8 mouse cellular contexts compared by ENCODE assay signal in the genomic region with DNA sequence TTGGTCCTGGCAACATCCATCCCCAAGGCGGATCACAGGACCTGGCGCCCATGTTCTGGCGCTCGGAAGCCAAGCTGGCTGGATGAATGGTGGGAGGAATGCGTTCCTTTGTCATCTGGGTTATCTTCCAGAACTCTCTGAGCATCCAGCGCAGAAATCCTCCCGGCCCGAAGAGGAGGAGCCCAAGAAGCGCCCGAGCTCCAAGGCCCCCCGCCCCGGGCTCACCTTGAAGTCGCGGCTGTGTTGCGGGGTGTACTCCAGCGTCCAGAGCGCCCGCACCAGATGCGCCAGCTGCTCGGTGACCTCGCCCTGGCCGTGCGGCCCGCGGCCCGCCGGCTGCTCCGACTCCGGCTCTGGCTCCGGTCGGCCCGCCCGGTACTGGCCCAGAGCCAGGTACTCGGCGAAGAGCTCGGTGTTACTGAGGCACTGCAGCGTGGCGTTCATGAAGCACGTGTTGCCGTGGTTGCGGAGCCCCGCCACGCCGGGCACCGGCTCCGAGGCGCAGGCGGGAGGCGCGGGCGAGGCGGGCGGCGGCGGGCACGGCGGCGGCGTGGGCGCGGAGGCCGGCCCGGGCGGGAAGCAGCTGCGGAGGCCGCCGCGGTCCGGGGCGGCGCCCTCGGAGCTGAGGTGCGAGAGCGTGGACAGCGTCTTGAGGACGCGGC. TPM values are rescaled to one million over a fixed set of nuclear protein-coding genes. Genes with fewer than 3 reads are reported as not detected.
DNase-seq lines count a peak whose midpoint lies in the region; ATAC-seq and TF ChIP-seq lines count a peak whose summit lies in the region.

No protein-coding gene starts in this region.

- peak; percentile 29 for DNase-seq in c-Kit-negative CD71-positive TER-119-positive erythroid progenitor cells, embryonic 14.5 days (ENCODE audit: low read depth, low spot score)
- DNase-seq in forebrain, embryonic 10.5 days (ENCODE audit: extremely low spot score, low spot score): peak; percentile 47
- DNase-seq in heart, postnatal 0 days (ENCODE audit: low spot score): no peak
- peak; percentile 69 to 82 for DNase-seq in kidney, postnatal 36 days
- DNase-seq in lung, embryonic 14.5 days: peak; percentile 55
- peak; percentile 9 to 16 for DNase-seq in thymus, postnatal 10 days (ENCODE audit: low spot score in 2 of 2)

- H3K27me3 ChIP-seq in ES-Bruce4 (ENCODE audit: control insufficient read depth, insufficient read depth, low read length, poor library complexity, severe bottlenecking): no peaks in the 10 kb centered on the region
- H3K27me3 ChIP-seq in forebrain, embryonic 10.5 days (ENCODE audit: poor library complexity, severe bottlenecking): no peaks in the 10 kb centered on the region
- peaks cover 9% of the 10 kb centered on the region for H3K27me3 ChIP-seq in heart, postnatal 0 days (ENCODE audit: control insufficient read depth, insufficient read depth, low read length)
- no peaks in the 10 kb centered on the region; the same call in 1 of the 2 replicates for H3K27me3 ChIP-seq in lung, embryonic 14.5 days (ENCODE audit: insufficient read depth, low read length)

- H3K4me1 ChIP-seq in ES-Bruce4 (ENCODE audit: control insufficient read depth, insufficient read depth, low read length): peaks cover 2% of the 10 kb centered on the region
- peaks cover 45% of the 10 kb centered on the region for H3K4me1 ChIP-seq in forebrain, embryonic 10.5 days
- H3K4me1 ChIP-seq in heart, postnatal 0 days (ENCODE audit: control insufficient read depth, insufficient read depth): peaks cover 23% of the 10 kb centered on the region
- H3K4me1 ChIP-seq in lung, embryonic 14.5 days (ENCODE audit: insufficient read depth): 0 out of 2 replicates have a peak, but pooled peaks cover 5% of the 10 kb centered on the region
- H3K4me1 ChIP-seq in olfactory bulb, adult 2 months (ENCODE audit: control insufficient read depth, insufficient read depth, low read length): peaks cover 4% of the 10 kb centered on the region; the same call in 1 of the 2 replicates

- H3K4me3 ChIP-seq in ES-Bruce4 (ENCODE audit: low read depth, low read length): peak overlapping the region; percentile 97
- H3K4me3 ChIP-seq in forebrain, embryonic 10.5 days: peak overlapping the region; percentile 96
- peak overlapping the region; percentile 74 for H3K4me3 ChIP-seq in heart, postnatal 0 days (ENCODE audit: low read depth, low read length)
- peak overlapping the region; percentile 80 for H3K4me3 ChIP-seq in lung, embryonic 14.5 days (ENCODE audit: low read depth, low read length)
- H3K4me3 ChIP-seq in olfactory bulb, adult 2 months (ENCODE audit: insufficient read depth, low read depth, low read length): peak overlapping the region; percentile 79

- whole genome bisulfite sequencing in forebrain, embryonic 10.5 days: under 1% methylated on average over 77 of the region's 77 CpGs
- WGBS in heart, postnatal 0 days: under 1% methylated on average over 76 of the region's 77 CpGs
- WGBS in lung, embryonic 14.5 days: under 1% methylated on average over 77 of the region's 77 CpGs
- WGBS in olfactory bulb, adult 2 months: 3% methylated on average over 77 of the region's 77 CpGs

- H3K9me3 ChIP-seq in ES-Bruce4 (replicated peaks; ENCODE audit: control insufficient read depth, insufficient read depth, low read length, poor library complexity, severe bottlenecking): no peaks in the 10 kb centered on the region
- no peaks in the 10 kb centered on the region for H3K9me3 ChIP-seq in forebrain, embryonic 10.5 days
- no peaks in the 10 kb centered on the region for H3K9me3 ChIP-seq in heart, postnatal 0 days (replicated peaks; ENCODE audit: control insufficient read depth, low read length)
- no peaks in the 10 kb centered on the region for H3K9me3 ChIP-seq in lung, embryonic 14.5 days (ENCODE audit: low read depth, low read length)

- H3K4me2 ChIP-seq in heart, postnatal 0 days (ENCODE audit: low read depth, low read length): peak overlapping the region; percentile 82
- peak overlapping the region; percentile 87 for H3K4me2 ChIP-seq in lung, embryonic 14.5 days

- H3K27ac ChIP-seq in ES-Bruce4 (ENCODE audit: insufficient read depth, low read length): no peak overlapping the region
- H3K27ac ChIP-seq in forebrain, embryonic 10.5 days: peak overlapping the region; percentile 93
- H3K27ac ChIP-seq in heart, postnatal 0 days (ENCODE audit: low read depth): peak overlapping the region; percentile 53
- H3K27ac ChIP-seq in lung, embryonic 14.5 days (ENCODE audit: low read depth): peak overlapping the region; percentile 75; the same call in 1 of the 2 replicates
- H3K27ac ChIP-seq in olfactory bulb, adult 2 months (ENCODE audit: insufficient read depth, low read depth, low read length): no peak overlapping the region

- no peak for TF ChIP-seq EP300 in ES-Bruce4 (IDR thresholded peaks at IDR 0.05; ENCODE audit: insufficient read depth, low read depth, low read length)
- no peak for TF ChIP-seq EP300 in heart, postnatal 0 days (IDR thresholded peaks at IDR 0.05; ENCODE audit: low read depth)

- TF ChIP-seq POLR2A in ES-Bruce4 (IDR thresholded peaks at IDR 0.05; ENCODE audit: insufficient read depth, low read length): no peak
- no peak for TF ChIP-seq POLR2A in olfactory bulb, adult 2 months (IDR thresholded peaks at IDR 0.05; ENCODE audit: insufficient read depth, low read depth, low read length)

- ATAC-seq in heart, postnatal 0 days (ENCODE audit: insufficient read depth, low read depth): peak; percentile 21; the same call in 1 of the 2 replicates
- peak; percentile 32 for ATAC-seq in lung, embryonic 14.5 days (ENCODE audit: insufficient read depth)

- H3K36me3 ChIP-seq in ES-Bruce4 (ENCODE audit: control insufficient read depth, insufficient read depth, low read length, poor library complexity, severe bottlenecking): peaks cover 5% of the 10 kb centered on the region; the same call in 1 of the 2 replicates
- peaks cover 20% of the 10 kb centered on the region for H3K36me3 ChIP-seq in forebrain, embryonic 10.5 days (replicated peaks)
- no peaks in the 10 kb centered on the region for H3K36me3 ChIP-seq in heart, postnatal 0 days (replicated peaks; ENCODE audit: control insufficient read depth, insufficient read depth, low read length)
- H3K36me3 ChIP-seq in lung, embryonic 14.5 days (ENCODE audit: insufficient read depth): peaks cover 4% of the 10 kb centered on the region; the same call in 1 of the 2 replicates

- no peak for TF ChIP-seq CTCF in ES-Bruce4 (IDR thresholded peaks at IDR 0.05; ENCODE audit: low read depth, low read length)
- TF ChIP-seq CTCF in heart, postnatal 0 days (IDR thresholded peaks at IDR 0.05; ENCODE audit: low read depth): no peak
- TF ChIP-seq CTCF in lung, embryonic 14.5 days (IDR thresholded peaks at IDR 0.05; ENCODE audit: low read depth): no peak
- TF ChIP-seq CTCF in olfactory bulb, adult 2 months (IDR thresholded peaks at IDR 0.05; ENCODE audit: insufficient read depth, low read depth, low read length): no peak

- peak overlapping the region; percentile 81 for H3K9ac ChIP-seq in ES-Bruce4 (ENCODE audit: low read depth, poor library complexity, severe bottlenecking)
- H3K9ac ChIP-seq in heart, postnatal 0 days (replicated peaks; ENCODE audit: low read depth, low read length): peak overlapping the region; percentile 50
- H3K9ac ChIP-seq in lung, embryonic 14.5 days: peak overlapping the region; percentile 72

RNA-seq across cellular contexts. Expression of a gene that starts 0.5 kb away (rescaled TPM):
- polyA plus RNA-seq in ES-Bruce4 (2011; ENCODE audit: insufficient read depth, insufficient read length, low read depth, missing spikeins): 20.3 and 24.0 TPM in 2 replicates
- polyA plus RNA-seq in forebrain, embryonic 10.5 days (2016; fragmentation: Nextera tagmentation; extraction: Ambion mirVana): 2.7 TPM in 2 replicates
- total RNA-seq in heart, postnatal 0 days (2014; rRNA removed; ENCODE audit: low replicate concordance): 5.6 and 18.8 TPM in 2 replicates
- 0.48 and 0.62 TPM in 2 replicates for polyA plus RNA-seq in heart, postnatal 0 days (2015; fragmentation: Nextera tagmentation; extraction: Ambion mirVana)
- polyA plus RNA-seq in lung, embryonic 14.5 days (2014; fragmentation: Nextera tagmentation; extraction: Ambion mirVana): 3.2 and 3.5 TPM in 2 replicates
- polyA plus RNA-seq in olfactory bulb, adult 2 months (2012; ENCODE audit: insufficient read depth, insufficient read length, low replicate concordance, missing spikeins): not detected in 2 replicates

RNA-seq across cellular contexts. Expression of a gene that starts 27.7 kb away (rescaled TPM):
- polyA plus RNA-seq in ES-Bruce4 (2011; ENCODE audit: insufficient read depth, insufficient read length, low read depth, missing spikeins): not detected in 2 replicates
- 0.09 TPM in 2 replicates for polyA plus RNA-seq in forebrain, embryonic 10.5 days (2016; fragmentation: Nextera tagmentation; extraction: Ambion mirVana)
- 0.12 and 3.3 TPM in 2 replicates for total RNA-seq in heart, postnatal 0 days (2014; rRNA removed; ENCODE audit: low replicate concordance)
- polyA plus RNA-seq in heart, postnatal 0 days (2015; fragmentation: Nextera tagmentation; extraction: Ambion mirVana): 0.04 and 0.12 TPM in 2 replicates
- 6.4 and 9.9 TPM in 2 replicates for polyA plus RNA-seq in lung, embryonic 14.5 days (2014; fragmentation: Nextera tagmentation; extraction: Ambion mirVana)
- polyA plus RNA-seq in olfactory bulb, adult 2 months (2012; ENCODE audit: insufficient read depth, insufficient read length, low replicate concordance, missing spikeins): not detected in 2 replicates

Comparison
In these comparisons a context has a peak if more than half of its experiments do, and no peak if none do; other contexts are left out.
1. H3K27ac ChIP-seq: peak in forebrain, embryonic 10.5 days (single experiment), heart, postnatal 0 days (single experiment) and lung, embryonic 14.5 days (single experiment); none in ES-Bruce4 (single experiment) and olfactory bulb, adult 2 months (single experiment).
2. Peak in every context shown above with its lines, with median percentiles within 50 percentile points of each other: H3K4me3 ChIP-seq and H3K9ac ChIP-seq.